Mouse (Mus musculus): ENCODE results near the gene Gpr137b. TPM values are rescaled to one million over a fixed set of nuclear protein-coding genes. Genes with fewer than 3 reads are reported as not detected.
"Not testable (repeated sequence)": the region's sequence is repeated elsewhere in the genome, so short reads cannot be mapped to it uniquely, and the experiment has no call there.

Gpr137b gene
- polyA plus RNA-seq, 1 experiment from 2014 or later: 18.3 TPM

- not testable (repeated sequence) for H3K4me3 ChIP-seq; ATAC-seq (replicated peaks; ENCODE audit: insufficient number of reproducible peaks, insufficient read depth, low FRiP score, low read depth); H3K9ac ChIP-seq; H3K4me2 ChIP-seq; H3K27ac ChIP-seq; H3K36me3 ChIP-seq; H3K27me3 ChIP-seq; H3K9me3 ChIP-seq (replicated peaks)
- 89% methylated on average over 6 of the region's 6 CpGs for WGBS
- peaks cover 12% of the 10 kb centered on the region; the same call in 1 of the 2 replicates for H3K4me1 ChIP-seq (replicated peaks)
Measured at GRCm38 (mm10) chr13:13362261-13362660, 31.6 kb downstream of the Gpr137b start.

GRCm38 (mm10) chr13:13360045-13360444, 33.8 kb downstream of the Gpr137b start:
- H3K36me3 ChIP-seq; H3K9ac ChIP-seq; H3K9me3 ChIP-seq (replicated peaks); H3K27me3 ChIP-seq: not testable (repeated sequence)
- peak; percentile 33; the same call in 1 of the 2 replicates for ATAC-seq (replicated peaks; ENCODE audit: insufficient number of reproducible peaks, insufficient read depth, low FRiP score, low read depth)
- H3K4me3 ChIP-seq: peak overlapping the region; percentile 21; the same call in 1 of the 2 replicates
- H3K4me2 ChIP-seq: peak overlapping the region; percentile 38
- peaks cover 12% of the 10 kb centered on the region; the same call in 1 of the 2 replicates for H3K4me1 ChIP-seq (replicated peaks)
- H3K27ac ChIP-seq: peak overlapping the region; percentile 45; the same call in 1 of the 2 replicates
- 32% methylated on average over 4 of the region's 4 CpGs for WGBS

GRCm38 (mm10) chr13:13358602-13359001, 35.2 kb downstream of the Gpr137b start:
- peak; percentile 34; the same call in 1 of the 2 replicates for ATAC-seq (replicated peaks; ENCODE audit: insufficient number of reproducible peaks, insufficient read depth, low FRiP score, low read depth)
- 50% methylated on average over 7 of the region's 7 CpGs for WGBS
- H3K9ac ChIP-seq; H3K9me3 ChIP-seq (replicated peaks); H3K36me3 ChIP-seq; H3K27me3 ChIP-seq: not testable (repeated sequence)
- H3K4me2 ChIP-seq: peak overlapping the region; percentile 45
- peak overlapping the region; percentile 23 for H3K4me3 ChIP-seq
- peak overlapping the region; percentile 87 for H3K27ac ChIP-seq
- H3K4me1 ChIP-seq (replicated peaks): peaks cover 12% of the 10 kb centered on the region; the same call in 1 of the 2 replicates

- WGBS: 26% methylated on average over 8 of the region's 8 CpGs
- H3K4me3 ChIP-seq: peak overlapping the region; percentile 23
- peak overlapping the region; percentile 87 for H3K27ac ChIP-seq
- not testable (repeated sequence) for H3K36me3 ChIP-seq; H3K27me3 ChIP-seq; H3K9ac ChIP-seq; H3K9me3 ChIP-seq (replicated peaks)
- ATAC-seq (replicated peaks; ENCODE audit: insufficient number of reproducible peaks, insufficient read depth, low FRiP score, low read depth): peak; percentile 90
- peak overlapping the region; percentile 45 for H3K4me2 ChIP-seq
- peaks cover 12% of the 10 kb centered on the region; the same call in 1 of the 2 replicates for H3K4me1 ChIP-seq (replicated peaks)
Measured at GRCm38 (mm10) chr13:13358097-13358496, 35.7 kb downstream of the Gpr137b start.

GRCm38 (mm10) chr13:13352113-13352512, 41.7 kb downstream of the Gpr137b start:
- not testable (repeated sequence) for ATAC-seq (replicated peaks; ENCODE audit: insufficient number of reproducible peaks, insufficient read depth, low FRiP score, low read depth); H3K36me3 ChIP-seq; H3K4me1 ChIP-seq (replicated peaks); H3K4me3 ChIP-seq; H3K9ac ChIP-seq; H3K9me3 ChIP-seq (replicated peaks); H3K27ac ChIP-seq; H3K27me3 ChIP-seq; H3K4me2 ChIP-seq
- 66% methylated on average over 4 of the region's 4 CpGs for WGBS

- not testable (repeated sequence) for H3K9ac ChIP-seq; ATAC-seq (replicated peaks; ENCODE audit: insufficient number of reproducible peaks, insufficient read depth, low FRiP score, low read depth); H3K9me3 ChIP-seq (replicated peaks); H3K27ac ChIP-seq; H3K36me3 ChIP-seq; H3K4me3 ChIP-seq; H3K4me2 ChIP-seq; H3K27me3 ChIP-seq; H3K4me1 ChIP-seq (replicated peaks)
- WGBS: 84% methylated on average over 7 of the region's 7 CpGs
Measured at GRCm38 (mm10) chr13:13350681-13351080, 43.1 kb downstream of the Gpr137b start.

GRCm38 (mm10) chr13:13349288-13349687, 44.5 kb downstream of the Gpr137b start:
- 64% methylated on average over 4 of the region's 4 CpGs for WGBS
- no peaks in the 10 kb centered on the region for H3K27me3 ChIP-seq
- no peaks in the 10 kb centered on the region for H3K4me1 ChIP-seq (replicated peaks)
- H3K9me3 ChIP-seq (replicated peaks): no peaks in the 10 kb centered on the region
- H3K27ac ChIP-seq: no peak overlapping the region
- H3K4me2 ChIP-seq: no peak overlapping the region
- H3K36me3 ChIP-seq: no peaks in the 10 kb centered on the region
- ATAC-seq (replicated peaks; ENCODE audit: insufficient number of reproducible peaks, insufficient read depth, low FRiP score, low read depth): no peak
- no peak overlapping the region for H3K9ac ChIP-seq
- no peak overlapping the region for H3K4me3 ChIP-seq

GRCm38 (mm10) chr13:13347634-13348412, 46.0 kb downstream of the Gpr137b start:
- H3K27me3 ChIP-seq; H3K4me2 ChIP-seq; H3K9me3 ChIP-seq (replicated peaks); ATAC-seq (replicated peaks; ENCODE audit: insufficient number of reproducible peaks, insufficient read depth, low FRiP score, low read depth); H3K27ac ChIP-seq; H3K4me3 ChIP-seq; H3K4me1 ChIP-seq (replicated peaks); H3K9ac ChIP-seq; H3K36me3 ChIP-seq: not testable (repeated sequence)
- WGBS: 38% methylated on average over 12 of the region's 12 CpGs

GRCm38 (mm10) chr13:13337361-13337760, 56.5 kb downstream of the Gpr137b start:
- WGBS: 85% methylated on average over 8 of the region's 8 CpGs
- H3K4me3 ChIP-seq; H3K27me3 ChIP-seq; H3K4me1 ChIP-seq (replicated peaks); H3K9me3 ChIP-seq (replicated peaks); ATAC-seq (replicated peaks; ENCODE audit: insufficient number of reproducible peaks, insufficient read depth, low FRiP score, low read depth); H3K9ac ChIP-seq; H3K27ac ChIP-seq; H3K36me3 ChIP-seq; H3K4me2 ChIP-seq: not testable (repeated sequence)

GRCm38 (mm10) chr13:13328876-13329275, 64.9 kb downstream of the Gpr137b start:
- WGBS: 0% methylated on average over 2 of the region's 2 CpGs
- no peak overlapping the region for H3K4me3 ChIP-seq
- ATAC-seq (replicated peaks; ENCODE audit: insufficient number of reproducible peaks, insufficient read depth, low FRiP score, low read depth): no peak
- H3K4me2 ChIP-seq: no peak overlapping the region
- no peaks in the 10 kb centered on the region for H3K4me1 ChIP-seq (replicated peaks)
- H3K9ac ChIP-seq: no peak overlapping the region
- no peaks in the 10 kb centered on the region for H3K36me3 ChIP-seq
- no peaks in the 10 kb centered on the region for H3K27me3 ChIP-seq
- H3K9me3 ChIP-seq (replicated peaks): no peaks in the 10 kb centered on the region
- no peak overlapping the region for H3K27ac ChIP-seq

Data from heart, embryonic 15.5 days (tissue).